Mouse (Mus musculus) mature B cell (primary cell): ENCODE data around the gene Wdr90.

Experiments
- in situ Hi-C: fragments of 300-500 bp; cut with MboI; formaldehyde crosslinking; loops from 2 replicates; pipeline ENCODE4 v1.14.3; 2019

Gene Wdr90

GRCm38 (mm10) chr17:25843636-25844395 lies 17.5 kb downstream of the Wdr90 start:
- in situ Hi-C loops = no loop called here

DNA sequence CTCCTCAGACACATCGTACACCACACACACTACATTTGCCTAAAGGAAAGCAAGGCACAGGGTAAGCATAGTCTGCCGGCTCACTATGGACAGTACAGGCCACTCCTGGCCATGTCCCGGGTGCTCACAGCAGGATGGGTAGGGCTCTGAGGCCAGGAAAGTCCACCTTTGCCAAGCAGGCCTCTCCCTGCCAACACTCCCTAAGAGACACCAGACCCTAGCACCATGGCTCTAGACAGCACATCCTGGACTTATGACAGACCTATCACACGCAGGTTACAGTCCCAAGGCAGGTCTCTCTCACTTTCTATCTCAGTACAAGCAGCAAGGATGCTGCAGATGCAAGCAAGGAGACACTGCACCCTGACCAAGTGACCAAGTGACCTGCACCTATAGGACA lies 18.2 kb downstream of the Wdr90 start:
- in situ Hi-C loops = no loop called here

DNA sequence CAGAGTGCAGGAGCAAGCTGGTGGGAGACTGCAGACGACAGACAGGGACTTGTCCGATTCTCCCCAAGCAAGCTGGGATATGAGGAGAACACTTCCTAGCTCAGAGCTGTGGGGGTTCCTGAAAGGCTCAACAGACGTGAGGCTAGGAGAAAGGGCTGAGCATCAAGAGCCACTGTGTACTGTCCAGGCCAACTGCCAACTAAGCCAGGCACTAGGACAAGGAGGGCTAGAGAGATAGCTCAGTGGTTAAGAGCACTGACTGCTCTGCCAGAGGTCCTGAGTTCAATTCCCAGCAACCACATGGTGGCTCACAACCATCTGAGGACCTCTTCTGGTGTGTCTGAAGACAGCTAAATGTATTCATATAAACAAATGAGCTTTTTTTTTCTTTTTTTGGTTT lies 18.8 kb downstream of the Wdr90 start:
- in situ Hi-C loops = no loop called here

GRCm38 (mm10) chr17:25841117-25841880 lies 20.0 kb downstream of the Wdr90 start, which contains the start of gene Gm20683:
Gene Gm20683 (minus strand): TSS chr17:25841763.
- in situ Hi-C loops = no loop called here

DNA sequence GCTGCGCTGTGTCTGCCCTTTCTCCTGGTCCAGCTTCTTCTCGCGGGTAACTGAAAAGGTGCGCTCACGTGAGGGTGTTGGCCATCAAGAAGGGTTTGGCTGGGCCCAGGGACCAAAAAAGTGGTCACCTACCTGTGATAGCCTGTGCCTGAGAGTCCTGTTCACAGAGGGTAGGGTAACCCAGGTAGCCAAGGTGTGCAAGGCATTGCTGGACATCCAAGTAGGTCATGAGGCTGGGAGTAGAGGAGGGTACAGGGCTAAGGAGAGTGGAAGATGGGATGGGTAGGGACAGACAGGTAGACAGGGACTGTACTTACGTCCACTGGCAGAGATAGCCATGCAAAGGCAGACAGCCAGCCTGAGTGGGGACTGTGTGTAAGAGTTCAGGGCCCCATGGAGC lies 20.8 kb downstream of the Wdr90 start:
- in situ Hi-C loops = no loop called here

GRCm38 (mm10) chr17:25839455-25840235 lies 21.7 kb downstream of the Wdr90 start:
- in situ Hi-C loops = no loop called here

- in situ Hi-C loops = no loop called here
These were observed 22.4 kb downstream of the Wdr90 start for GRCm38 (mm10) chr17:25838904-25839303.

DNA sequence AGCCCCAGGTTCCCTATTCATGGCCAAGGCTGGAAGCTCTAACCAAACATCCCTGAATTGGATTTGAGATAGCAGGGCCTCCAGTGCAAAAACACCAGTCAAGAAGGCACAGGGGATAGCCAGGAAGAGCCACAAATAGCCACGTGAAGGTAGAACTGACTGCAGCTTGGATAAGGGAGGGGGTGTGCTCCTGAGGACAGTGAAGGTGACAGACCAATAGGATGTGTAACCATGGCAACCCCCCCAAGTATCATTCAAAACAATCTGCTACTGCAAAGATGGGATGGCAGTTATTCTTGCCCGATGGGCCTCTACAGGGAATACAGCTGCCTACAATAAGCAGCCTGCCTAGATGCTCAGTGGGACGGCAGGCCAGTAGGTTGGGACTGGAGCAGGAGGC lies 23.8 kb downstream of the Wdr90 start:
- in situ Hi-C loops = no loop called here

DNA sequence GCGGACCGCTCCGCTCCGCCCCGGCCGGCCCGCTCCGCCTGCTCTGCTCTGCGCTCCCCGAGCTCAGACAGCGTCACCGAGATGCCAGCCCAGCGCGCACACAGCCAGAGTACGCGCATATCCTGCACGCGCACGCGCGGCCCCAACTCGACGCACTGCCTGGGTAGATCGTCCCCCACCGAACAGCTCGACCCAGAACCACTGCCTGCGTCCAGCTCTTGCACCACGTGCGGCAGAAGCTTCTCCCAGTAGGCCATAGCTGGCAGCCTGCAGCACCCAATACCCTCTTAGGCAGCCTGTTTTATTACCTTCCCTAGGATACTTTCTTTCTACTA lies 24.3 kb downstream of the Wdr90 start, which contains the start of gene Rhbdl1:
Gene Rhbdl1 (minus strand): TSS at position 220 of the 335 bp plus-strand sequence.
- in situ Hi-C loops = no loop called here

GRCm38 (mm10) chr17:25836397-25837075 lies 24.8 kb downstream of the Wdr90 start:
- in situ Hi-C loops = no loop called here

DNA sequence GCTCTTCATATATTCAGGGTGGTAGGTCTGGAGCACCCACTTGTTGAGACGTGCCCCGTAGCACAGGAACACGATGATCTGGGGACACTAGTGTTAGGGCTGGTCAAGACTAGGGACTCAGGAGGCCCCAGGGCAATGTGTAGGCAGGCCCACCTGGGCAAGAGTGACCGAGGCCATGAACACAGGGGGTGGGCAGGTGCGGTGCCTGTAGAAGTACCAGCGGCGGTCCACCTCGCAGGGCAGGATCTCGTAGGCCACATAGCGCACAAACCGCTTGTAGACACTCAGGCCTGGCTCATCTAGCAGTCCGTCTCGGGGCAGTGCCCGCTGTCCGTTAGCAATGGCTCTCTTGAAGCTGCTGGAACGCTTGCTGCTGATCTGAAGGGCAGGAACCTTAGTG lies 25.5 kb downstream of the Wdr90 start:
- in situ Hi-C loops = no loop called here

DNA sequence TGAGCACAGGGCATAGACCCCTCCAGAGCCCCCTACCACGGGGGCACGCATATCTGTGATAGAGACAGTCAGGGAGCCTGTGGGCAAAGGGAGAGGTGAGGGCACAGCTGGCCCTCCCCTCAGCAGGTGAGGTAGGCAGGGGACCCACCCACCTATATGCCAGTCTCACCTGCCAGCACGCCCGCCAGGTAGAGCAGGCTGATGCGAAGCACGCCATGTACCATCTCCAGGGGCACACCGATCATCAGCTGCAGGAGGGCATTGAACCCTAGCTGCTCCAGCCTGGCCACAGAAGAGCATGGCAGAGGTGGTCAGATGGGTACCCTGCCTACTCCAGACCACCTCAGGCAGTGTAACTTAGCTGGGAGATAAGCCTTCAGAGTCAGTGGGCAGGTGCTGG lies 26.0 kb downstream of the Wdr90 start:
- in situ Hi-C loops = no loop called here

DNA sequence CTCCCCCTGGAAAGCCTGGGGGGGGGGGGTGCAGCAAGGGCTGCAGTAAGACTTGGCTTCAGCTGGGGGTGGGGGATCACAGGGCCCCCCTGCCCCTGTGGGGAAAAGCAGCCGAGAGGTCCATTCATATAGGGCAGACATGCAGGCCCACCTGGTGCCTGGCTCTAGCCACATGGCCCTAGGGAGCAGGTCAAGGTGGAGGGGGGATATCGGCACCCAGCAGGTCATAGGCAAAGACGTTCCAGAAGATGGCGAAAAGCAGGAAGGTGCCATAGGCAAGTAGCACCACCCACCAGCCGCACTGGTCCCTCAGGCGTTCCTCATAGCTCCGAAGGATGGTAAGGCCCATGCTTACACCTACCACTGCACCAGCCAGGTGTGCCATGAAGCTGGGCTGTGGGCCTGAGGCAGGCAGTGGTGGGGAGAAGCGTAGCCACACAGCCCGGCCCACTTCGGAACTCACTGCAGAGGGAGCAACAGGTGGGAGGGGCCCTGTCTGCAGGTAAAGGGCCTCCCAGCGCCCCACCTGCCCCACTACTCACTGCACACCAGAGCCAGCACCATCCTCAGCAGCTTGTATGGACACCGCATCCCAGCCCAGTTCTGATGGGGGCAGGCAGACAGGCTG lies 26.6 kb downstream of the Wdr90 start:
- in situ Hi-C loops = no loop called here

DNA sequence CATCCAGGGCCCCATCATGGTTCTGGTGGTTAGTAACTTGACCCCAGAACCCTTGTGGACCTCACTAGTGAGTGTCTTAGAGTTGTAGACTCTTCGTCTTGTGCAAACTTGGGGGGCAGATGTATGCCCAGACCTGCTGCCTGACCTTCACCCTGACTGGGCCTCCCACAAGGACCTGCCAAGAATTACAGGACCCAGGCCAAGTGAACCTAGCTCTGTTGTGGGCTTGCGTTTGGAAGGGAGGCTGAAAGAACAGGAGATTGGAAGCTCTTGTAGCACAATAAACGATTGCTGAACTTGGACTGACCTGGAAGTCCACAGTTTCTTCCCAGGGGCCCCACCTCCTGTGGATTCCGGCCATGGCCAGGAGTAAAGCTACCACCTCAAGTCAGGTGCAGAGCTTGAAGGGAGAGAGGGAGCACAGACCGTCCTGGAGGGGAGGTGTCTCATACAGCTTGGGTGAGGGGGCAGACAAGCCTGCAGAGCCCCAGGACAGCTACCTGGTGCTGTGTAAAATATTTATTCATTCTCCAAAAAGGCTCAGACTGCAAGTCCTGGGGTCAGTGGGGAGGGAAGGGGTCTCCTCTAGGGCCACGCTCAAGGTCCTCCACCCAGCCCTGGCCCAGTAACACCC lies 27.2 kb downstream of the Wdr90 start:
- in situ Hi-C loops = no loop called here

- in situ Hi-C loops = no loop called here
These were observed 28.0 kb downstream of the Wdr90 start, which contains the start of gene Stub1 for GRCm38 (mm10) chr17:25833291-25833663. Gene Stub1 (minus strand): TSS chr17:25833404.

DNA sequence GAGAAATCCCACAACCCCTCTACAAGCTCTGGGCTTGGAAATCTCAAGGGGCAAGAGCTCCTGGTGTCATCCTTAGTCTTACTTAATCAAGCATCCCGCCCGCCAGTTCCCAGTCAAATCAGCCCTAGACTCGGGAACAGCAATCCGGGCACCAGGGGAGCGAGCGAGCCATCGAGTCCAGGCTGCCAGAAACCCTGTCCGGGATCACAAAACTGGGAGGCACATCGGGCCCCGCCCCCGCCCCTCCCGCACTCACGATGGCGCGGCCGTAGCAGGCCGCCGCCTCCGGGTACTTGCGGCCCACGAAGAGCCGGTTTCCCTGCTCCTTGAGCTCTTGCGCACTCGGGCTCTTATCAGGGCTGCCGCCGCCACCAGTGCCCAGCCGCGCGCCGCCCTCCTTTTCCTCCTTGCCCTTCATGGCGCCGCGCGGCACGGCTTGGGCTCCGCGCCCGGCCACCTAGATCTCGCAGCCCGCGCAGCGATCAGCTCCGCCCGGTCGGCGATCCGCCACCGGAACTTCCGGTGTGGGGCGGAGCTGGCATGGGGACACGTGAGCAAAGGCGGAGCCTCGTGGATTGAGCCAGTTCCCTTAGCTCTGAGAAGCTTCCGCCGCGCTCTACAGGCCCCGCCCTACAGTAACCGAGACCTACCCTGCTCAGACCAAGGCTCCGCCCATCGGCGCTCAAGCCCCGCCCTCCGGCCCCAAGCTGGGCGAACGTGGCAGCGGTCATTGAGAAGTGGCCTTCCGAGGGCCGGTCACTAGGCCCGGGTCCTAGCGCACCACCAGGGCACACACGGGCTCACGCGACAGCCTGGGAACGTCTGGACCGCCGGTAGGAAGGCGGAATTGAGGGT lies 28.6 kb downstream of the Wdr90 start:
- in situ Hi-C loops = no loop called here

GRCm38 (mm10) chr17:25831451-25832281 lies 29.6 kb downstream of the Wdr90 start:
- in situ Hi-C loops = no loop called here

DNA sequence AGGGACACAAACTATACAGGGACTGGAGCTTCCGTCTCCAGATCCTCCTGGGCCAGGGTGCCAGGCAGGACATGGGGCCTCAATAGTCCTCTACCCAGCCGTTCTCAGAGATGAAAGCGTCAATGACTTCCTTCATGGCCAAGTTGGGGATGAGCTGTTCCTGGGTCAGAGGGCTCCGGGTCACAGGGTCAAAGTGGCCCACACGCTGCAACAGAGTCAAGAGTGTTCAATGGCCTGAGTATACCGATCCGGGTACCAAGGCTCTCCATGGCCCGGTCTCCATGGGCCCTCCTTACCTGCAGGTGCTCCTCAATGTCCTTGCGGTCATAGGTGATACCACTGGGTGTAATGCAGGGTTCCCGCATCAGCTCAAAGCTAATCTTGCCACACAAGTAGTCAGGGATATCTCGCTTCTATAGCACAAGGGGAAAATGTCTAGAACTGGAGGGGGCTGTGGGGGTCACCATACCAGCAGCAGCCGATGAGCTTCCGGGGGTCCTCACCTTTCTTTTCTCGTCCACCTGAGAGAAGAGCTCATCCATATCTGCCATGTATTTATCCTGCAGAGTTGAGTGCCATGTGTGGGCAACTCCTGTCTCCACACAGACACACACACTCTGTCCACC lies 30.4 kb downstream of the Wdr90 start:
- in situ Hi-C loops = no loop called here
